Mouse (Mus musculus) gastrocnemius, adult 2 months (tissue): ENCODE measurements around the gene Tax1bp3. TPM values are rescaled to one million over a fixed set of nuclear protein-coding genes. Genes with fewer than 3 reads are reported as not detected.

Experiments used
- DNase-seq: peaks from one replicate; pipeline ENCODE4 v3.0.0; 2022
- H3K27ac ChIP-seq: fragments of 200-600 bp; 2 replicates; pipeline ENCODE4 v1.8.1; 2022; ENCODE audit warnings: mild to moderate bottlenecking
- H3K4me3 ChIP-seq: fragments of 200-600 bp; 2 replicates; pipeline ENCODE4 v1.8.1; 2022; ENCODE audit warnings: mild to moderate bottlenecking, moderate library complexity
- CTCF ChIP-seq: fragments of 200-600 bp; IDR thresholded peaks from 2 replicates; pipeline ENCODE4 v1.8.1; 2022; ENCODE audit warnings: antibody characterized with exemption, mild to moderate bottlenecking, moderate library complexity
- intact Hi-C: fragments of 180-260 bp; cut with DNase I; formaldehyde crosslinking; loops from one replicate; pipeline ENCODE4 v1.15.1; 2025
- total RNA-seq, 2 experiments: library from RNA; stranded (reverse); gene quantifications; 2 replicates each; pipeline ENCODE4 v1.2.3; 2021

The Tax1bp3 gene
- total RNA-seq, 2 experiments from 2014 or later: 6.5 to 13.9 TPM

DNA sequence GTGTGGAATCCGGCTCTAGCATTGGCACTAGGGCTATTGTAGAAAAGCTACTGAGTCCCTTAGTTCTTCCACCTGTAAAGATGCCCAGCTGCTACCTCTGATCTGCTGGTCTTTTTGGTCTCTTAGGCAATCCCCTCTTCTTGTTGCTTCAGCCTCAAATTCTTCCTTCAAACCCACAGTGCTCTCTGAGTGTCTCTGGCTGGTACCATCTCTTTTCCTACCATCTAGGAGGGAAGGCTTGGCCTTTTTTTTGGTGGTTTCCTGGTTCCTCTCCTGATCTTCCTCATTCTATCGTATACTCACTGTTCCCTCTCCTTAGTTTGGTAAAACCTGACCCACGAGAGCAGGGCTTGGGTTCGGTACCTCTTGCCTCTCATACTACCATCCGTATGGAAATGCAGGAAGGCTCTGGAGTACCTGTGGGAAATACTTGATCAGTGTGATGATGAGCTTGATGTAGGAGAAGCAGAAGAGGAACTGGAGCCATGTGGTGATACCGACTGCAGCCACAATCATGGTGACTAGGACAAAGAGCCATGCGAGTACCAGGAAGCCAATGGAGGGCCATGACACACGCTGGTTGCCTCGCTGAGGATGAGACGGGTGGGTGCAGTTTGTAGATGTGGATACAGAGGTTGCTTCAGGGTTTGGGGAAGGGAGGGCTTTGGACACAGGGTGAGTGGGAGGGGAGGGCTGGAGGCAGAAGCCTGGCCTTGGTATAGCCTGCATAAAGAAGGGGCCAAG lies 9.2 kb downstream of the Tax1bp3 start:
- DNase-seq: no peak
- Histone ChIP-seq H3K27ac (no peak overlapping the region), H3K4me3 (no peak overlapping the region)
- no peak for TF ChIP-seq CTCF
- intact Hi-C loops: no loop called here

DNA sequence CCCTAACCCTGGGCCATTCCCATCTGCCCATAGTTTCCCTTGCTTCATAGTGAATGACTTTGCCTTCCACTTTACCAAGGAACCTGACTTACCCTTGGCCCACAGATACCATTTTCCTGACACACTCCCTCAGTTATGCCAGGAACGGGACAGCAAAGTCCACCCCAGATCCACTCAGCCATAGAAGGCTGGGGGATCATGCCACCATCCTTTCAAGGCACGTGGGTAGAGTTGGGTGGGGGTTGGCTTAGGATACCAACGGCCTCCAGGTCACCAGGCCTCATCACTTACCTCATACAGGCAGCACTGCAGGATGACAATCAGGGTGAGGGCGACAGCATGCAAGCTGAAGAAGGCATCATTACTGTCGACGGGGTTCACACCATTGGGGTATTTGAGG lies 10.3 kb downstream of the Tax1bp3 start:
- H3K27ac ChIP-seq: no peak overlapping the region
- DNase-seq: no peak
- intact Hi-C loops: no loop called here
- no peak overlapping the region for H3K4me3 ChIP-seq
- no peak for TF ChIP-seq CTCF

GRCm38 (mm10) chr11:73193047-73193446 lies 16.2 kb downstream of the Tax1bp3 start:
- no peak overlapping the region for H3K27ac ChIP-seq
- DNase-seq: no peak
- intact Hi-C loops: no loop called here
- TF ChIP-seq CTCF: no peak
- H3K4me3 ChIP-seq: no peak overlapping the region

DNA sequence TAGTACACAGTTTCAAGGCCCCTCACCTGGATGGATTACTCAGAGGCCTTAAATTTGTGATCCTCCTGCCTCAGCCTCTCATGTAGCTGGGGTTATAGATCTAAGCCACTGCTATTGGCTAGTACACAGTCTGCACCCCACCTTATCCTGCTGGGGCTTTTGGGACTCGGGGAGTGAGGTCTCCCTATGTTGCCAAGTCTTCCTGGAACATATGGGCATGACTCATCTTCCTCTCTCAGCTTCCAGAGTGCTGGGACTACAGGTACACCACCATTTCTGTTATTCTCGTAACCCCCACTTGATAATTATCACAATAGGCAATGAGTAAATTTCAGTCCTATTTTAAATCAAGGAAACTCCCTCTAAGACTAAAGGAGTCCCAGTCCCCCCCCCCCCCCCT lies 17.6 kb downstream of the Tax1bp3 start:
- intact Hi-C loops: no loop called here

GRCm38 (mm10) chr11:73198190-73198589 lies 21.3 kb downstream of the Tax1bp3 start:
- TF ChIP-seq CTCF: no peak
- Histone ChIP-seq H3K4me3 (peak overlapping the region; percentile 92), H3K27ac (peak overlapping the region; percentile 94)
- no peak for DNase-seq
- intact Hi-C loops: loop anchor here (2.0 kb wide), 1 partner anchor 21 kb away; the partner anchor contains the start of genes Emc6 and Tax1bp3

More for the DNA sequence above, 17.6 kb downstream of the Tax1bp3 start:
- TF ChIP-seq CTCF: no peak
- DNase-seq: no peak
- Histone ChIP-seq H3K27ac (no peak overlapping the region), H3K4me3 (no peak overlapping the region)

GRCm38 (mm10) chr11:73198603-73199229 lies 21.8 kb downstream of the Tax1bp3 start, which contains the start of gene Ctns:
Gene Ctns (minus strand): TSS chr11:73199042.
- Histone ChIP-seq H3K27ac (peak within 1 kb of the TSS; percentile 94), H3K4me3 (peak within 1 kb of the TSS; percentile 92)
- intact Hi-C loops: loop anchor here (2.0 kb wide), 1 partner anchor 22 kb away; the partner anchor contains the start of genes Emc6 and Tax1bp3
- TF ChIP-seq CTCF: no peak
- peak; percentile 85 for DNase-seq

- DNase-seq: peak; percentile 95
- no peak for TF ChIP-seq CTCF
Measured at GRCm38 (mm10) chr11:73199230-73199712, 22.4 kb downstream of the Tax1bp3 start, which contains the start of gene Shpk. Gene Shpk (plus strand): TSS chr11:73199460.

GRCm38 (mm10) chr11:73199879-73200278 lies 23.0 kb downstream of the Tax1bp3 start:
- Histone ChIP-seq H3K27ac (peak overlapping the region; percentile 94), H3K4me3 (peak overlapping the region; percentile 92)
- DNase-seq: no peak
- intact Hi-C loops: loop anchor here (2.0 kb wide), 1 partner anchor 23 kb away; the partner anchor contains the start of genes Emc6 and Tax1bp3
- no peak for TF ChIP-seq CTCF

More at GRCm38 (mm10) chr11:73199230-73199712, 22.4 kb downstream of the Tax1bp3 start, which contains the start of gene Shpk:
- H3K4me3 ChIP-seq: peak within 1 kb of the TSS; percentile 92
- peak within 1 kb of the TSS; percentile 94 for H3K27ac ChIP-seq
- intact Hi-C loops: loop anchor here (2.0 kb wide), 1 partner anchor 22 kb away; the partner anchor contains the start of genes Emc6 and Tax1bp3

- H3K27ac ChIP-seq: peak overlapping the region; percentile 65
Measured at GRCm38 (mm10) chr11:73201021-73201420, 24.1 kb downstream of the Tax1bp3 start.

DNA sequence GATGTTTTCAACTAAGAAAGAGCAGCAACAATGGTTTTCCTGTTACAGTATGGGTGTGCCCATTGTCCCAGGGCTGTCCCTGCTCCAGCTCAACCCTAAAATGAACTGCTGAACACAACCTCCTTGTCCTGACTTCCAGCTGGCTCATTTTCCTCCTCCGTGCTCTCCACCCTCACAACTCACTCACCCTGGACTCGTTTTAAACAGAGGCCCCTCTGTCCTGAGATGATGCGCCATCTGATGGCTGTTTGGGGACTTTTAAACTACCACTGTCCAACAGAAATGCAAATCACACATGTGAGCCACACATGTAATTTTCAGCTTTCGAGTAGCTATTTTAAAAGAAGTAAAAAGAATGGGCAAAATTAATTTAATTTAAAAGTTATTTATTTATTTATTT lies 24.7 kb downstream of the Tax1bp3 start:
- peak; percentile 29 for DNase-seq
- peak; percentile 40 for TF ChIP-seq CTCF
- intact Hi-C loops: no loop called here
- Histone ChIP-seq H3K27ac (peak overlapping the region; percentile 65), H3K4me3 (no peak overlapping the region)

More at GRCm38 (mm10) chr11:73201021-73201420, 24.1 kb downstream of the Tax1bp3 start:
- no peak for TF ChIP-seq CTCF
- H3K4me3 ChIP-seq: no peak overlapping the region
- intact Hi-C loops: no loop called here
- DNase-seq: no peak

DNA sequence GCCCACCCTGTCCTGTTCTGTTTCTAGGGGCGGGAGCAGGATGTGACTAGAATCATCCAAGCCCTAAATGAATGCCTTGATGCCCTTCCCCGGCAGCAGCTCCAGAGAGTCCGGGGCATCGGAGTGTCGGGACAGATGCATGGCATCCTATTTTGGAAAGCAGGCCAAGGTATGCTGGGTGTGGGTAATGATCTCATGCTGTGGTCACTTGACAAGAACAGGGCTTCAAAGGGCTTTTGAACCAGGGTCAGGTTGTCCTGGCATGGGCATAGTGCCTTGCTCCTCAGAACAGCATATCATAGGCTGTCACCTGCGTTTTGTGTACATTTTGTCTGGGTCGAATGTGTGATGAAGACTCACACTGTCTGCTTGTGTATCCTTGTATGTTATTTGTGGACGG lies 27.0 kb downstream of the Tax1bp3 start:
- intact Hi-C loops: no loop called here
- DNase-seq: no peak
- Histone ChIP-seq H3K27ac (peak overlapping the region; percentile 40), H3K4me3 (no peak overlapping the region)
- no peak for TF ChIP-seq CTCF

- DNase-seq: no peak
- no peak for TF ChIP-seq CTCF
- intact Hi-C loops: no loop called here
- no peak overlapping the region for H3K27ac ChIP-seq
- no peak overlapping the region for H3K4me3 ChIP-seq
Measured at GRCm38 (mm10) chr11:73205194-73205593, 28.3 kb downstream of the Tax1bp3 start.

DNA sequence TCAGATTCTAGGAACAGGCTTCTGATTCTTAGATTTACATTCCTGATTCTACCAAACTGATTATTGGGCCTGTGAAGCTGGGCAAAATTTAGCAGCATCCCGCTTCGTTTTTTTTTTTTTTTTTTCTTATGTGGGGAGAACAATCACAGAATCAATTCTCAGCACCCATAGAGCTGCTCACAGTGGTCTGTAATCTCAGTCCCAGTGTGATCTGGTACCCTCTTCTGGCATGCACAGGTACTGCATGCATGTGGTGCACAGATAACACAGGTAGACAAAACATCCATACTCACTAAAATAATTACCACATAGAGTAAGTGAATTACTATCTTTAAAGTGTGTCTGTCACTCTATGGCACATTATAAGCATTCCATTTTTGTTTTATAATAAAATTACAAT lies 30.7 kb downstream of the Tax1bp3 start:
- DNase-seq: no peak
- Histone ChIP-seq H3K27ac (no peak overlapping the region), H3K4me3 (no peak overlapping the region)
- intact Hi-C loops: no loop called here
- TF ChIP-seq CTCF: peak; percentile 37; the same call in 1 of the 2 replicates
